Mouse (Mus musculus) intestine, embryonic 15.5 days (tissue): ENCODE measurements at regions not wholly inside any gene's neighbourhood (a gene's known extent, or its start where the extent isn't known, plus 50 kb on each side); places are given as distances from the start of the nearest gene placed in this dataset.

Source experiments
- ATAC-seq: fragments of 200-750 bp; cut with Nextera tagmentation; 2 replicates; pipeline ENCODE4 v1.8.0; 2017; ENCODE audit warnings: moderate TSS enrichment, moderate library complexity
- H3K27ac ChIP-seq: fragments of 300-500 bp; sonication (generic); 2 replicates; pipeline ENCODE4 v1.5.1; 2015; ENCODE audit warnings: mild to moderate bottlenecking, inconsistent platforms
- H3K27me3 ChIP-seq: fragments of 300-500 bp; sonication (generic); replicated peaks from 2 replicates; pipeline ENCODE4 v1.6.1; 2015; ENCODE audit warnings: inconsistent platforms
- H3K36me3 ChIP-seq: fragments of 300-500 bp; sonication (generic); 2 replicates; pipeline ENCODE4 v1.6.1; 2015; ENCODE audit warnings: inconsistent platforms
- H3K4me1 ChIP-seq: fragments of 300-500 bp; sonication (generic); replicated peaks from 2 replicates; pipeline ENCODE4 v1.6.1; 2015; ENCODE audit warnings: inconsistent platforms
- H3K4me2 ChIP-seq: fragments of 300-500 bp; sonication (generic); replicated peaks from 2 replicates; pipeline ENCODE4 v1.6.1; 2015; ENCODE audit warnings: mild to moderate bottlenecking, inconsistent platforms
- H3K4me3 ChIP-seq: fragments of 300-500 bp; sonication (generic); replicated peaks from 2 replicates; pipeline ENCODE4 v1.5.1; 2015; ENCODE audit warnings: inconsistent platforms
- H3K9ac ChIP-seq: fragments of 300-500 bp; sonication (generic); 2 replicates; pipeline ENCODE4 v1.6.1; 2015; ENCODE audit warnings: inconsistent platforms
- H3K9me3 ChIP-seq: fragments of 300-500 bp; sonication (generic); 2 replicates; pipeline ENCODE4 v1.6.1; 2016; ENCODE audit warnings: inconsistent platforms
- WGBS: fragments of 180-500 bp; shearing (Covaris S2); methylation state at CpG from one replicate; pipeline ENCODE4 v1.1.7; 2015; 5-methylcytosine and 5-hydroxymethylcytosine counted together

GRCm38 (mm10) chr16:78060516-78060915 is 240.8 kb upstream of the Cxadr start:
- H3K4me3 ChIP-seq, result no peak overlapping the region
- H3K9ac ChIP-seq, result no peak overlapping the region
- no peak overlapping the region for H3K4me2 ChIP-seq
- 82% methylated on average over 6 of the region's 6 CpGs for WGBS
- H3K27ac ChIP-seq, result no peak overlapping the region
- no peaks in the 10 kb centered on the region for H3K27me3 ChIP-seq
- no peaks in the 10 kb centered on the region for H3K4me1 ChIP-seq
- ATAC-seq, result no peak
- no peaks in the 10 kb centered on the region for H3K36me3 ChIP-seq
- H3K9me3 ChIP-seq, result no peaks in the 10 kb centered on the region

GRCm38 (mm10) chr16:78057549-78057948 is 243.7 kb upstream of the Cxadr start:
- H3K27me3 ChIP-seq, result no peaks in the 10 kb centered on the region
- no peak for ATAC-seq
- no peak overlapping the region for H3K4me2 ChIP-seq
- no peaks in the 10 kb centered on the region for H3K9me3 ChIP-seq
- WGBS, result 52% methylated on average over 3 of the region's 3 CpGs
- H3K9ac ChIP-seq, result no peak overlapping the region
- H3K36me3 ChIP-seq, result no peaks in the 10 kb centered on the region
- no peak overlapping the region for H3K27ac ChIP-seq
- H3K4me3 ChIP-seq, result no peak overlapping the region
- H3K4me1 ChIP-seq, result no peaks in the 10 kb centered on the region

- H3K4me3 ChIP-seq, result no peak overlapping the region
- WGBS, result 41% methylated on average over 7 of the region's 7 CpGs
- H3K4me2 ChIP-seq, result no peak overlapping the region
- no peak overlapping the region for H3K27ac ChIP-seq
- H3K9ac ChIP-seq, result no peak overlapping the region
- no peak for ATAC-seq
- H3K27me3 ChIP-seq, result no peaks in the 10 kb centered on the region
- no peaks in the 10 kb centered on the region for H3K36me3 ChIP-seq
- H3K4me1 ChIP-seq, result no peaks in the 10 kb centered on the region
- H3K9me3 ChIP-seq, result no peaks in the 10 kb centered on the region
Observed at GRCm38 (mm10) chr16:78052133-78052532, 249.2 kb upstream of the Cxadr start.

- H3K9ac ChIP-seq, result no peak overlapping the region
- H3K4me3 ChIP-seq, result no peak overlapping the region
- WGBS, result 44% methylated on average over 4 of the region's 4 CpGs
- H3K36me3 ChIP-seq, result no peaks in the 10 kb centered on the region
- ATAC-seq, result no peak
- H3K4me2 ChIP-seq, result no peak overlapping the region
- H3K27ac ChIP-seq, result no peak overlapping the region
- H3K9me3 ChIP-seq, result no peaks in the 10 kb centered on the region
- no peaks in the 10 kb centered on the region for H3K4me1 ChIP-seq
- no peaks in the 10 kb centered on the region for H3K27me3 ChIP-seq
Observed at GRCm38 (mm10) chr16:78040149-78040920, 261.0 kb upstream of the Cxadr start.

- no peak overlapping the region for H3K4me2 ChIP-seq
- no peaks in the 10 kb centered on the region for H3K27me3 ChIP-seq
- no peaks in the 10 kb centered on the region for H3K36me3 ChIP-seq
- H3K4me1 ChIP-seq, result no peaks in the 10 kb centered on the region
- WGBS, result 75% methylated on average over 8 of the region's 8 CpGs
- no peaks in the 10 kb centered on the region for H3K9me3 ChIP-seq
- H3K27ac ChIP-seq, result no peak overlapping the region
- ATAC-seq, result no peak
- no peak overlapping the region for H3K9ac ChIP-seq
- no peak overlapping the region for H3K4me3 ChIP-seq
Observed at GRCm38 (mm10) chr16:78019605-78020285, 281.5 kb upstream of the Cxadr start.

- no peaks in the 10 kb centered on the region for H3K36me3 ChIP-seq
- no peaks in the 10 kb centered on the region for H3K27me3 ChIP-seq
- H3K27ac ChIP-seq, result no peak overlapping the region
- no peaks in the 10 kb centered on the region for H3K4me1 ChIP-seq
- H3K4me3 ChIP-seq, result no peak overlapping the region
- WGBS, result 82% methylated on average over 2 of the region's 2 CpGs
- no peaks in the 10 kb centered on the region for H3K9me3 ChIP-seq
- no peak overlapping the region for H3K4me2 ChIP-seq
- H3K9ac ChIP-seq, result no peak overlapping the region
- no peak for ATAC-seq
Observed at GRCm38 (mm10) chr16:78015401-78015800, 285.9 kb upstream of the Cxadr start.

GRCm38 (mm10) chr16:78013049-78013819 is 288.1 kb upstream of the Cxadr start:
- Histone ChIP-seq H3K9me3 (no peaks in the 10 kb centered on the region), H3K4me3 (no peak overlapping the region), H3K4me1 (no peaks in the 10 kb centered on the region), H3K36me3 (no peaks in the 10 kb centered on the region), H3K27me3 (no peaks in the 10 kb centered on the region), H3K27ac (no peak overlapping the region), H3K4me2 (no peak overlapping the region), H3K9ac (no peak overlapping the region)
- no peak for ATAC-seq
- WGBS, result 87% methylated on average over 5 of the region's 5 CpGs

- Histone ChIP-seq H3K27ac (no peak overlapping the region), H3K27me3 (no peaks in the 10 kb centered on the region), H3K9me3 (no peaks in the 10 kb centered on the region), H3K9ac (no peak overlapping the region), H3K4me1 (no peaks in the 10 kb centered on the region), H3K4me2 (no peak overlapping the region), H3K4me3 (no peak overlapping the region), H3K36me3 (no peaks in the 10 kb centered on the region)
- ATAC-seq, result no peak
- 84% methylated on average over 5 of the region's 5 CpGs for WGBS
Observed at GRCm38 (mm10) chr16:78004016-78004415, 297.3 kb upstream of the Cxadr start.

GRCm38 (mm10) chr16:77992986-77993385 is 308.3 kb upstream of the Cxadr start:
- ATAC-seq, result no peak
- no peaks in the 10 kb centered on the region for H3K36me3 ChIP-seq
- H3K9ac ChIP-seq, result no peak overlapping the region
- no peaks in the 10 kb centered on the region for H3K27me3 ChIP-seq
- WGBS, result 80% methylated on average over 4 of the region's 4 CpGs
- no peaks in the 10 kb centered on the region for H3K9me3 ChIP-seq
- H3K4me2 ChIP-seq, result no peak overlapping the region
- H3K27ac ChIP-seq, result no peak overlapping the region
- no peaks in the 10 kb centered on the region for H3K4me1 ChIP-seq
- no peak overlapping the region for H3K4me3 ChIP-seq

- Histone ChIP-seq H3K36me3 (no peaks in the 10 kb centered on the region), H3K4me2 (no peak overlapping the region), H3K27me3 (no peaks in the 10 kb centered on the region), H3K4me3 (no peak overlapping the region), H3K9me3 (no peaks in the 10 kb centered on the region), H3K9ac (no peak overlapping the region), H3K27ac (no peak overlapping the region), H3K4me1 (no peaks in the 10 kb centered on the region)
- WGBS, result 87% methylated on average over 4 of the region's 4 CpGs
- ATAC-seq, result no peak
Observed at GRCm38 (mm10) chr16:77989791-77990325, 311.4 kb upstream of the Cxadr start.

GRCm38 (mm10) chr16:77989139-77989538 is 312.1 kb upstream of the Cxadr start:
- no peak overlapping the region for H3K4me3 ChIP-seq
- no peak overlapping the region for H3K27ac ChIP-seq
- no peak overlapping the region for H3K9ac ChIP-seq
- no peak overlapping the region for H3K4me2 ChIP-seq
- H3K9me3 ChIP-seq, result no peaks in the 10 kb centered on the region
- 97% methylated on average over 5 of the region's 5 CpGs for WGBS
- no peaks in the 10 kb centered on the region for H3K36me3 ChIP-seq
- no peaks in the 10 kb centered on the region for H3K27me3 ChIP-seq
- H3K4me1 ChIP-seq, result no peaks in the 10 kb centered on the region
- ATAC-seq, result no peak

GRCm38 (mm10) chr16:77986884-77987529 is 314.3 kb upstream of the Cxadr start:
- H3K27me3 ChIP-seq, result no peaks in the 10 kb centered on the region
- no peaks in the 10 kb centered on the region for H3K9me3 ChIP-seq
- H3K27ac ChIP-seq, result no peak overlapping the region
- 80% methylated on average over 10 of the region's 10 CpGs for WGBS
- no peaks in the 10 kb centered on the region for H3K4me1 ChIP-seq
- no peaks in the 10 kb centered on the region for H3K36me3 ChIP-seq
- no peak overlapping the region for H3K4me3 ChIP-seq
- H3K4me2 ChIP-seq, result no peak overlapping the region
- no peak for ATAC-seq
- no peak overlapping the region for H3K9ac ChIP-seq
